Mouse (Mus musculus) frontal cortex, postnatal 36 days (tissue): ENCODE results near the gene Wnt9b.

Source experiments
- DNase-seq, 2 experiments: peaks; one replicate each; pipeline ENCODE4 v3.0.0; 2022; ENCODE audit warnings: low spot score in 2 of 2

Gene Wnt9b

DNA sequence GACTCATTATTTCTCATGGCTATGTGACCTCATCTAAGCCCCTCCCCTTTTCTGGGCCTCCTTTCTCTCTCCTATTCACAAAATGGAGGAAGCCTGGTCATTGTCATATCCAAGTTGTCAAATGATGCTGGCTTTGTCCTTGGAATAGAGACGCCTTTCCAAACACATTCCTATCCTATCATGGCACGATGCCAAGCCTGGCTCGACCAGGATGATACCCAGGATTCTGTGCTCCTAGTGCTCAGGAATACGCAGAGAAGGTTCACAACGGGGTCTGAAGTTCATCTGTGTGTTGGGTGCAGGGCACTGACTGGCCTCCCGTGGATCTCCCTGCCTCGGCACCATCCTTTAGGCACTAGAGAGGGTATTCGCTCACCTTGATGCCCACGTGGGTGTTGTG lies 18.0 kb downstream of the Wnt9b start:
- DNase-seq: no peak

DNA sequence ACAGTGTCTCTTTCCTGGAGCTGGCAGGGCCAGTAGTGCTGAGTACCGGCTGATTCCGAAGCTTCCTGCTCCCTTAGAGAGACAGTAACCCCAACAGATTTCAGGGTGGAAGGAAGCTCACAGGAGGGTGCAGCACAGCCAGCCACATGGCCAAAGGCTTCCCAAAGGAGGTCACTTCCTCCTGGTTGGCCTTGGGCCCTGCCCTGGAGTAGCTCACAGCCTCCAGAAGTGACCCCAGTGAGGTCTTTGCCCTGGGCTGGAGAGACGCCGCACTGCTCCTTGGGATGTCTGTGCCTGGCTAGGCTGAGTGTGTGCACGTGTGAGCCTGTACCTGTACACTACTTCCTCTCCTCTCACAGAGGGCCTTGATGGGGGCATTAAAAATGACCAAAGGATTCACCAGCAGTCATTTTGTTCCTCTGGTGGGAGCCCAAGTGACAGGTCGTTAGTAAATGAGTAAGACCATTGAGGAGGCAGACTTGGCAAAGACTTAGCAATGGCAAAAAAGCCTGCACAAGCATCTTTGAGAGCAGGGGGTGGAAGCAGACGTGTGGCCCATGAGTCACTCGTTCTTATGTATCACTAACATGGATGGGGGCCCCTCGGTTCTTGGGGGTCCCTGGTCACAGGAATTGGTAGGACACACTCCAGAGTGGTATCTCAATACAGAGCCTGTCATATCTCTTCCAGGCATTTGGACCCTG lies 20.2 kb downstream of the Wnt9b start:
- no peak for DNase-seq

DNA sequence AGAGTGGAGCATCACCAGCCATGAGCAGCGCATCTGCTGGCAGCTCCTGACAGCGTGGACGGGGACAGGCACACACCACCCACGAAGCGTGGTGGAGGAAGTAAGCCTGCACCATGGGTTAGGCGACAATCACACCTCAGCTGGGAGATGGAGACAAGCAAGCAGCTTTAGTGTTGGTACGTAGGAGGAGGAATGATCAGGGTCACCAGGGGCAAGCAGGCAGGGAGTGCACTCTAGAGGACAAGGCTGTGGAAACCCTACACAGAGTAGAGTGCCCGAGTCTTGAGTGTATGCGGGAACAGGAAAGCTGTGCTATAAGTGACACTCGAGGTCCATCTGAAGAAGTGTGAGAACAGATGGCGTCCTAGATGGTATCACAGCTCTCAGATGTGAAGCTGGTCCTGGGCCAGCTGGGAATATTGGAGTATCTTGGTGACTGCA lies 25.3 kb downstream of the Wnt9b start:
- DNase-seq: peak; percentile 58 to 60

DNA sequence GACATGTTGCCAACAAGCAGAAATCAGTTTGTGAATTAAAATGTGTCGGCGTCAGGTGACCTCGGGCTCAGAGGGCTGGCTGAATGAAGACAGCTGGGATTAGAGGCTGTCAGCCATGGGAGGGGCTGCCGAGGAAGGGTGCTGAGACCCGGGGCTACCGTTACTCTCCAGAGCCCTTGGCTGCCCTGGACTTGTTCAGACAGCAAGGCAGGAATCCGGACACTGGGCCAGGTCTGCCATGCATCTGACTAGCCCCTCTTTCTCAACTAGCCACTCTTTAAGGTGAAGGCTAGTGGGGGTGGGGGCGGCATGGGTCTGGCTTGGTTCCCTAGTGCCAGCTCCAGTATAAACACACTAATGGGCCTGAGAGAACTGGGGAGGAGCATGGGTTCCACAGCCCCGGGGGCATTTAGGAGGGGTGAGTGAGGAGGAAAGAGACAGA lies 27.6 kb downstream of the Wnt9b start:
- no peak for DNase-seq

GRCm38 (mm10) chr11:103721468-103722039 lies 28.1 kb downstream of the Wnt9b start:
- DNase-seq: no peak

- DNase-seq: no peak
Observed at GRCm38 (mm10) chr11:103719436-103719835, 30.2 kb downstream of the Wnt9b start.

DNA sequence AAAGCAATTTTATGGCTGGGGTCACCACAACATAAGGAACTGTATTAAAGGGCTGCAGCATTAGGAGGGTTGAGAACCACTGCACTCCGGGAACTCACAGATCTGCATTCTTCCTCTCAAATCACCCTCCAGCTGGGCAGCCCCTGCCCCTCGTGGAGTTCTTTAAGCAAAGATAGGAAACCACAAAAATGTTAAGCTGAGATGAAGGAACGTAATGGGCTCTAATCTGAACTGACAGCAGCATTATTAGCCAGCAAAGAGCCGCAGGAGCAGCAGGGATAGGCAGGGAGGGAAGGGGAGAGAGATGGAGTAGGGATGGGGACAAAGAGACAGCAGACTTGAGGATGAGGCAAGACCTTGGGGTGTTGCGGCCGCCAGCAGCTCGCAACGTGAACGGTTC lies 32.6 kb downstream of the Wnt9b start:
- no peak for DNase-seq

DNA sequence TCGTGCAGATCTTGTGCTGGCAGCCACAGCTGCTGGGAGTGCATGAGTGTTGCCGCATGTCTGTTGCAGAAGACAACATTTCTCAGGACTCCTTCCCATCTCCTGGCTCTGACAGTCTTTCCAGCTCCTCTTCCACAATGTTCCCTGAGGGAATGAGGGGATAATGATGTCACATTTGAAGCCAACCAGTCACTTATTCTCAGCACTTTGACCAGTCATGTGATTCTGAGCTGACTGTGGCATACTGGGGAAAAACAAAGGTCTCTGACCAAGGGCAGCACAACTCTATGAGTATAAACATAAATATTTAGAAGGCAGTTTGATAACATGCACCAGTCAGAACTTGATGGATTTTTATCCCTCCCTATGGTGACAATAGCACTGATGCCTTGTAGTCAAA lies 35.5 kb downstream of the Wnt9b start:
- DNase-seq: no peak

- DNase-seq: no peak
Observed at GRCm38 (mm10) chr11:103711851-103712587, 37.6 kb downstream of the Wnt9b start.

DNA sequence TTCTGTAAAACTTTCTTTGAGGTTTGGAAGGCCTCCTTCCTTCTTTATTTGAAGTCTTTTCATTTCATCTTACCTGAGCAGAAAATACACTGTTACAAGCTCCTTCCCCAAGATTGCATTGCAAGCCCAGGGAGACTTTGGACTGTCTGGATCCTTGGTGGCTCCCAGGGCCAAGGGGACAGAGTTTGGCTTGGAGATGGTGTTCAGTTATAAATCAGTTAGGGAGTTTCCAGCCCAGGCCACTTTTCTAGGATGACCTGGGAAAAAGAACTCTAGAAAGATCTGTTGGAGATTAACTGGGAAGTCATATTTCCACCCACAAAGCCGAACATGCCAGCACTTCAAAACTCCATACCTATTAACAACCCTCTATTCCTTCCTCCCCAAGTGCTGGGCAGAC lies 39.6 kb downstream of the Wnt9b start:
- no peak for DNase-seq

DNA sequence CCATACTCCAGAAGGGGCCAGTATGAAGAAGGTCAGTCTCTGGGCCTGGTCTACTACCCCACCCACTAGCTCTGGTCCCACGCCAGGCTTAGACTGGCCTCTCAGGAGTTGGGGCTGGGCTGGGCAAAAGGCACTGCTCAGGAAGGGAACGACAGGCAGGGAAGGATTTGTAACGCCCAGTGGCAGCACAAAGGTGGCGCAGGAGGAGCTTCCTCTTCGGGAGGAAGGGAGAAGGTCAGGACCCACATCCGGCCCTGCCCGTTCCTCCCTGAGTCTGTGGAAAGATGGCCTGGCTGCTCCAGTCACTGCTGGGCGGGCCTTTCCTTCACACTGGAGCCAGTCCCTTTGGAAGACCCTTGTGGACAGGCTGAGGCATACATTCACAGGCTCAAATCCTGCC lies 42.6 kb downstream of the Wnt9b start:
- DNase-seq: no peak

- DNase-seq: no peak
Observed at GRCm38 (mm10) chr11:103698226-103698625, 51.4 kb downstream of the Wnt9b start.

GRCm38 (mm10) chr11:103697565-103698176 lies 52.0 kb downstream of the Wnt9b start, which contains the start of gene Gosr2:
Gosr2 (minus strand) TSS chr11:103697898.
- DNase-seq: peak; percentile 92 to 93

DNA sequence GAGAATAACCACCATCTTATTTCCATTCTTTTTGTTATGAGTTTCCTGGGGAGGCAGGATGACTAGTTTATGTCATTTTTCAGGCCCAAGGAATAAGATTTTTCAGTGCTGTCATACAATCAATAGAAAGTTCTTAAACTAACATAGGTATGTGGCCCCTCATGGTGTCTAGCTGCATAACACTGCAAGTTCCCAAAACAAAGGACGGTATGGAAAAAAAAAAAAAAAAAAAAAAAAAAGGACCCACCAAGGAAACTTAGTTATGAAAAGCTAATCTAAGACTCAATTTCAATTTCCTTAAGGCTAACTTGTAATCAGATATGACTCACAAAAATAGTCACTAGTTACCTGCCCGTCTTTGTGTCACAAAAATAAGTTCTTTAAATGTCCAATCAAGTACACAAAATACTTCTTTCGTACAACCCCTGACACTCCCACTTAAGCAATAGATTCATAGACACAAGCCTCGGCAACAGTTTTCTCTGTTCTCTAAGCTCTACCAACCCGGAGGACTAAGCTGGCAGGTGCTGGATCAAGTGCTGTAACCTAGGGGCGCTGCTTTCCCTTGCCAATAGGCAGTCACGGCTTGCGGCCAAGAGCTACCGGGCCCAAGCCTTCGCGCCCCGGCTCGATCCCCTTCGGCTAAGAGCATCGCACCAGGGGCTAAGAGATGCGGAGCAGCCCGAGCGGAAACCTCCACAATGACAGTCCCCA lies 52.6 kb downstream of the Wnt9b start:
- peak in 1 of 2 experiments; percentile 31 for DNase-seq

- DNase-seq: no peak
Observed at GRCm38 (mm10) chr11:103693241-103693640, 56.4 kb downstream of the Wnt9b start.

- no peak for DNase-seq
Observed at GRCm38 (mm10) chr11:103691036-103691435, 58.6 kb downstream of the Wnt9b start.

DNA sequence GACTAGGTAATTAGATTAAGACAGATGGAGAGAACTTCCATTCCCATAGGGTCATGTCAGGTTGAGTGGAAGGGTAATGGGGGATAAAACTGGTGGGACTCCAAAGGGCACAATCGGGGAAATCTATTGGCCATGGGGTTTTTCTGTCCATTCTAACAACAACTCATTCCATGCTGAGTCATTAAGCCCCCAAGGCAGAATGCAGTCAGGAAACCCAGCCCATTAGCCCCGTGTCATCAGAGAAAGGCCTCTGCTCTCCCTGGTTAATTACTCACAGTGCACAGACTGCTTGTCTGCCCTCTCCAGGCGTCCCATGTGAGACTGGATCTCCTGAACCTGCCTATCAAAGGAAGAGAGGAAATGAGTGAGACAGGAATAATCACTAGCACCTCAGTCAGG lies 60.6 kb downstream of the Wnt9b start:
- no peak for DNase-seq

GRCm38 (mm10) chr11:103688271-103688979 lies 61.2 kb downstream of the Wnt9b start:
- no peak for DNase-seq

DNA sequence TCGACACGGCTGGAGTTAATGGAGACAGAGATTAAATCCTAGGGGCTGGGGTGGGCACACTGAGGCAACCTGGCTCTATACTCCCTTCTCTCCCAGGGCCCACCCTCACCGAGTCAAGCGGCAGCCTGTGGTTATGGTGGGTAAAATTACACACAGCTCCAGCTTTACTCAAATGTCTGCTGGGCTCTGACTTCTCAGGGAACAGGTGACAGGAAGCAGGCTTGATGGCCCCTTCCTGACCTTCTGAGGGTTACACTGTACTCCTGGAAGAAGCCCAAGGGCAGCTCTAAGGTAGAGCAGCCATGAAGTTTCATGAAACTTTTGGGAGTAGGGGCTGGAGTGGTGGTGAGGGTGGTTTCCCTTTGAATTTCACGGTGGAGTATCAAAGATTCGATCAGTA lies 62.9 kb downstream of the Wnt9b start:
- DNase-seq: no peak

GRCm38 (mm10) chr11:103685261-103685736 lies 64.3 kb downstream of the Wnt9b start:
- DNase-seq: peak; percentile 35 to 54
